Mouse (Mus musculus): ENCODE data around the gene Krt27.

- TF ChIP-seq CTCF (IDR thresholded peaks at IDR 0.05; ENCODE audit: extremely low read depth, insufficient read depth, insufficient read length, insufficient replicate concordance) (no peak), POLR2A (IDR thresholded peaks at IDR 0.05; ENCODE audit: low read depth, low read length) (no peak)
Observed at GRCm38 (mm10) chr11:99396661-99397060, 45.8 kb upstream of the Krt27 start.

Data from spleen, adult 2 months (tissue).